Mouse (Mus musculus) kidney, postnatal 10 days (tissue): ENCODE measurements around the gene 2210407C18Rik.

ENCODE experiments used
- DNase-seq: peaks from one replicate; pipeline ENCODE4 v3.0.0; 2021; ENCODE audit warnings: mixed read lengths

2210407C18Rik gene

GRCm38 (mm10) chr11:58597837-58598236 lies 18.0 kb downstream of the 2210407C18Rik start:
- DNase-seq, result no peak

GRCm38 (mm10) chr11:58594814-58595213 lies 21.1 kb downstream of the 2210407C18Rik start, which contains the start of gene Olfr324:
TSS of gene Olfr324 (plus strand) at chr11:58595114.
- no peak for DNase-seq

- DNase-seq, result no peak
These were observed 27.1 kb downstream of the 2210407C18Rik start for GRCm38 (mm10) chr11:58588620-58589250.

- peak; percentile 57 for DNase-seq
These were observed 28.0 kb downstream of the 2210407C18Rik start for GRCm38 (mm10) chr11:58587898-58588348.

- no peak for DNase-seq
These were observed 37.2 kb downstream of the 2210407C18Rik start for GRCm38 (mm10) chr11:58578636-58579035.

- DNase-seq, result no peak
These were observed 38.4 kb downstream of the 2210407C18Rik start, which contains the start of gene Olfr325 for GRCm38 (mm10) chr11:58577430-58577829. TSS of gene Olfr325 (plus strand) at chr11:58577730.

GRCm38 (mm10) chr11:58570405-58570804 lies 45.5 kb downstream of the 2210407C18Rik start, which contains the start of gene Olfr224:
TSS of gene Olfr224 (minus strand) at chr11:58570553.
- DNase-seq, result peak; percentile 67
